ENCODE assay signal across 12 mouse cellular contexts in the genomic region with DNA sequence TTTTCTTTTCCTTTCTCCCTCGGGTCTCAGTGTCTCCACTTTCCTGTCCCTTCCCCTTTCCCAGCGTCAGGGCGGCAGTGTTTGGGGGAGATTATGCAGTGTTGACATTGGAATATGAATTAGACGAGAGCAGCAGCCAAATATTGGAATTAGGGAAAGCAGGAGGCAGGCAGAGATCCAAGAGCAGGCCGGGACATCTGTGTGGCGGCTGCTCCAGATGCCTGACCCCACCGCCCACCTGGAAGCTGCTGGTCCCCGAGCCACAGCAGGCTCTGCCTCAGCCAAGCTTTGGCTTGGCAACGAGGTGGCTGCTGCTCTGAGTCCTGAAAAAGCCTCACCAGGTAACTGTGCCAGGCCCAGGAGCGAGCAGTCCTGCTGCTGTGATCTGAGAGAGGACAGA. TPM values are rescaled to one million over a fixed set of nuclear protein-coding genes. Genes with fewer than 3 reads are reported as not detected.
DNase-seq lines count a peak whose midpoint lies in the region; ATAC-seq lines count a peak whose summit lies in the region.
"Had no signal": no experiment of that assay in that cellular context is flagged by ENCODE, and none has a peak within 500 bp of the region (broad histone marks: within the 10 kb centered on the region; RNA-seq: fewer than 3 reads in every experiment).

No protein-coding gene starts in this region.

- no peak overlapping the region for H3K9ac ChIP-seq in embryonic facial prominence, embryonic 15.5 days
- peak overlapping the region; percentile 24; the same call in 1 of the 2 replicates for H3K9ac ChIP-seq in midbrain, embryonic 14.5 days (replicated peaks; ENCODE audit: low read length)
- H3K9ac ChIP-seq: liver, embryonic 12.5 days; neural tube, embryonic 13.5 days had no signal

- WGBS in embryonic facial prominence, embryonic 15.5 days, result 15% methylated on average over 10 of the region's 10 CpGs
- WGBS in midbrain, embryonic 14.5 days, result 33% methylated on average over 10 of the region's 10 CpGs

- no peaks in the 10 kb centered on the region for H3K36me3 ChIP-seq in embryonic facial prominence, embryonic 15.5 days
- no peaks in the 10 kb centered on the region for H3K36me3 ChIP-seq in midbrain, embryonic 14.5 days (ENCODE audit: control insufficient read depth, insufficient read depth, low read length)
- H3K36me3 ChIP-seq: liver, embryonic 12.5 days; neural tube, embryonic 13.5 days had no signal

- DNase-seq in heart, adult 18-20 months, result peak; percentile 49 to 66
- DNase-seq in heart, adult 8-10 months (ENCODE audit: low spot score), result no peak
- peak; percentile 61 for DNase-seq in heart, postnatal 4 days
- DNase-seq in midbrain, embryonic 14.5 days, result peak; percentile 56
- DNase-seq in adrenal gland, postnatal 4 days (ENCODE audit: low spot score in 2 of 2), result no peak
- no peak for DNase-seq in left cerebral cortex, postnatal 36 days (ENCODE audit: low spot score in 2 of 2)
- DNase-seq in cerebellum, postnatal 25 days, result no peak
- DNase-seq: kidney, adult 18-20 months had no signal

- no peak for ATAC-seq in embryonic facial prominence, embryonic 15.5 days (ENCODE audit: insufficient number of reproducible peaks, low FRiP score, low TSS enrichment, low read depth)
- no peak for ATAC-seq in midbrain, embryonic 14.5 days (ENCODE audit: low FRiP score, low TSS enrichment)
- ATAC-seq: liver, embryonic 12.5 days had no signal

- H3K4me1 ChIP-seq in embryonic facial prominence, embryonic 15.5 days, result peaks cover 25% of the 10 kb centered on the region
- H3K4me1 ChIP-seq in midbrain, embryonic 14.5 days (ENCODE audit: control insufficient read depth, insufficient read depth, low read length), result peaks cover 53% of the 10 kb centered on the region

- H3K27me3 ChIP-seq in embryonic facial prominence, embryonic 15.5 days, result peaks cover 9% of the 10 kb centered on the region; the same call in 1 of the 2 replicates
- H3K27me3 ChIP-seq in midbrain, embryonic 14.5 days (ENCODE audit: control insufficient read depth, insufficient read depth, low read length), result no peaks in the 10 kb centered on the region

- peak overlapping the region; percentile 15; the same call in 1 of the 2 replicates for H3K4me2 ChIP-seq in embryonic facial prominence, embryonic 15.5 days (replicated peaks)
- H3K4me2 ChIP-seq in midbrain, embryonic 14.5 days (ENCODE audit: low read length), result no peak overlapping the region
- H3K4me2 ChIP-seq: liver, embryonic 12.5 days; neural tube, embryonic 13.5 days had no signal

- H3K4me3 ChIP-seq in embryonic facial prominence, embryonic 15.5 days (replicated peaks), result no peak overlapping the region
- no peak overlapping the region for H3K4me3 ChIP-seq in midbrain, embryonic 14.5 days (replicated peaks; ENCODE audit: low read depth, low read length)
- H3K4me3 ChIP-seq: liver, embryonic 12.5 days; neural tube, embryonic 13.5 days had no signal

- no peaks in the 10 kb centered on the region for H3K9me3 ChIP-seq in embryonic facial prominence, embryonic 15.5 days (replicated peaks)
- no peaks in the 10 kb centered on the region for H3K9me3 ChIP-seq in midbrain, embryonic 14.5 days (ENCODE audit: control insufficient read depth, low read length)
- H3K9me3 ChIP-seq: liver, embryonic 12.5 days; neural tube, embryonic 13.5 days had no signal

- intact Hi-C loops in left cerebral cortex, postnatal 36 days (cut with DNase I), result no loop called here

- 0 out of 2 replicates have a peak overlapping the region, but pooled peaks have one; percentile 11 for H3K27ac ChIP-seq in embryonic facial prominence, embryonic 15.5 days (replicated peaks)
- H3K27ac ChIP-seq in midbrain, embryonic 14.5 days (replicated peaks; ENCODE audit: low read depth, low read length), result peak overlapping the region; percentile 64
- H3K27ac ChIP-seq: liver, embryonic 12.5 days; macrophage; neural tube, embryonic 13.5 days had no signal

RNA-seq across cellular contexts. Expression of a gene that starts 36.3 kb away (rescaled TPM):
- 1 to 10 TPM; 5.4 to 6.0 TPM for total RNA-seq in heart, adult 18-20 months (2021)
- 1 to 10 TPM; 5.5 to 6.8 (median 6.2) TPM for total RNA-seq in heart, adult 8-10 months (2022)
- polyA plus RNA-seq in embryonic facial prominence, embryonic 15.5 days (2015; fragmentation: Nextera tagmentation; extraction: Ambion mirVana), result 14.5 and 18.4 TPM in 2 replicates
- 1 to 10 TPM; 5.8 to 7.5 TPM for total RNA-seq in heart, postnatal 4 days (2021)
- polyA plus RNA-seq in midbrain, embryonic 14.5 days (2014; fragmentation: Nextera tagmentation; extraction: Ambion mirVana), result 8.6 and 11.9 TPM in 2 replicates
- 10 to 100 TPM; 22.7 to 23.7 TPM for total RNA-seq in adrenal gland, postnatal 4 days (2021)
- 10 to 100 TPM; 17.0 to 18.4 TPM for total RNA-seq in left cerebral cortex, postnatal 36 days (2021)

Comparison
In these comparisons a context has a peak if more than half of its experiments do, and no peak if none do; other contexts are left out.
1. DNase-seq: peak in heart, adult 18-20 months (2 of 2), heart, postnatal 4 days (single experiment) and midbrain, embryonic 14.5 days (single experiment); none in heart, adult 8-10 months (single experiment), adrenal gland, postnatal 4 days (0 of 2), left cerebral cortex, postnatal 36 days (0 of 2) and cerebellum, postnatal 25 days (0 of 2).